In genomic region chr17:63145311-63145741, GRCm38 (mm10) we compare ENCODE assay signal across 13 mouse cellular contexts.
DNase-seq lines count a peak whose midpoint lies in the region; ATAC-seq lines count a peak whose summit lies in the region.
"Had no signal": no experiment of that assay in that cellular context is flagged by ENCODE, and none has a peak within 500 bp of the region (broad histone marks: within the 10 kb centered on the region; RNA-seq: fewer than 3 reads in every experiment).

No protein-coding gene starts in this region.

- no peak overlapping the region for H3K9ac ChIP-seq in forebrain, embryonic 11.5 days (ENCODE audit: low read length)
- H3K9ac ChIP-seq: limb, embryonic 12.5 days had no signal

- DNase-seq in ES-CJ7 (ENCODE audit: low read depth, low spot score) (peak; percentile 6), R1 (ENCODE audit: low read depth, low spot score) (peak; percentile 77)
- DNase-seq in forebrain, embryonic 11.5 days (ENCODE audit: low spot score): peak; percentile 62
- DNase-seq in mesoderm, embryonic 11.5 days (ENCODE audit: low read depth, low spot score): peak; percentile 64
- DNase-seq in c-Kit-positive CD71-positive TER-119-positive erythroid progenitor cells, embryonic 14.5 days (ENCODE audit: low spot score): no peak
- no peak for DNase-seq in Muller cell, postnatal 12 days (ENCODE audit: inconsistent ontology term)
- no peak for DNase-seq in left cerebral cortex, postnatal 10 days (ENCODE audit: extremely low spot score in 1 of 2, low spot score in 2 of 2)
- DNase-seq in ovary, postnatal 10 days (ENCODE audit: low spot score): no peak
- DNase-seq: cerebellum, adult 8-10 months; heart, postnatal 4 days; lung, postnatal 10 days; thymus, postnatal 36 days had no signal

- H3K4me2 ChIP-seq in forebrain, embryonic 11.5 days (ENCODE audit: low read depth, low read length, severe bottlenecking): peak overlapping the region; percentile 18; the same call in 1 of the 2 replicates
- H3K4me2 ChIP-seq: limb, embryonic 12.5 days had no signal

- H3K36me3 ChIP-seq in forebrain, embryonic 11.5 days (ENCODE audit: control insufficient read depth, insufficient read depth, low read length): no peaks in the 10 kb centered on the region
- H3K36me3 ChIP-seq: limb, embryonic 12.5 days had no signal

- ATAC-seq in forebrain, embryonic 11.5 days (replicated peaks; ENCODE audit: low FRiP score): peak; percentile 87

- peak overlapping the region; percentile 87 for H3K27ac ChIP-seq in forebrain, embryonic 11.5 days (ENCODE audit: low read depth, low read length)
- H3K27ac ChIP-seq: limb, embryonic 12.5 days had no signal

- intact Hi-C loops in left cerebral cortex, postnatal 10 days (cut with DNase I): loop anchor here (10.0 kb wide), 1 partner anchor 71 kb away; no protein-coding TSS in a partner anchor

- peaks cover 5% of the 10 kb centered on the region; the same call in 1 of the 2 replicates for H3K27me3 ChIP-seq in forebrain, embryonic 11.5 days (ENCODE audit: control insufficient read depth, insufficient read depth, low read length)
- H3K27me3 ChIP-seq: limb, embryonic 12.5 days had no signal

- H3K9me3 ChIP-seq in forebrain, embryonic 11.5 days (ENCODE audit: control insufficient read depth, low read length): no peaks in the 10 kb centered on the region
- H3K9me3 ChIP-seq: limb, embryonic 12.5 days had no signal

- H3K4me1 ChIP-seq in forebrain, embryonic 11.5 days (replicated peaks; ENCODE audit: control insufficient read depth, insufficient read depth, low read length): peaks cover 22% of the 10 kb centered on the region

- 12% methylated on average over 5 of the region's 5 CpGs for WGBS in forebrain, embryonic 11.5 days

- no peak overlapping the region for H3K4me3 ChIP-seq in forebrain, embryonic 11.5 days (ENCODE audit: low read depth, low read length)
- H3K4me3 ChIP-seq: limb, embryonic 12.5 days had no signal

Comparison
In these comparisons a context has a peak if more than half of its experiments do, and no peak if none do; other contexts are left out.
1. DNase-seq: peak in ES-CJ7 (single experiment), R1 (single experiment), forebrain, embryonic 11.5 days (single experiment) and mesoderm, embryonic 11.5 days (single experiment); none in c-Kit-positive CD71-positive TER-119-positive erythroid progenitor cells, embryonic 14.5 days (single experiment), Muller cell, postnatal 12 days (single experiment), left cerebral cortex, postnatal 10 days (0 of 2) and ovary, postnatal 10 days (single experiment).